Mouse (Mus musculus): ENCODE results near the gene Kmt2d. TPM values are rescaled to one million over a fixed set of nuclear protein-coding genes. Genes with fewer than 3 reads are reported as not detected.
A peak's percentile ranks its signal among the peaks of the same experiment; 100 is the strongest.

The Kmt2d gene
- total RNA-seq, 4 experiments from 2014 or later = 54.7 to 66.1 (median 59.8) TPM

GRCm38 (mm10) chr15:98887526-98887925 is 16.5 kb upstream of the Kmt2d start:
- no peak for DNase-seq (ENCODE audit: low spot score)

DNA sequence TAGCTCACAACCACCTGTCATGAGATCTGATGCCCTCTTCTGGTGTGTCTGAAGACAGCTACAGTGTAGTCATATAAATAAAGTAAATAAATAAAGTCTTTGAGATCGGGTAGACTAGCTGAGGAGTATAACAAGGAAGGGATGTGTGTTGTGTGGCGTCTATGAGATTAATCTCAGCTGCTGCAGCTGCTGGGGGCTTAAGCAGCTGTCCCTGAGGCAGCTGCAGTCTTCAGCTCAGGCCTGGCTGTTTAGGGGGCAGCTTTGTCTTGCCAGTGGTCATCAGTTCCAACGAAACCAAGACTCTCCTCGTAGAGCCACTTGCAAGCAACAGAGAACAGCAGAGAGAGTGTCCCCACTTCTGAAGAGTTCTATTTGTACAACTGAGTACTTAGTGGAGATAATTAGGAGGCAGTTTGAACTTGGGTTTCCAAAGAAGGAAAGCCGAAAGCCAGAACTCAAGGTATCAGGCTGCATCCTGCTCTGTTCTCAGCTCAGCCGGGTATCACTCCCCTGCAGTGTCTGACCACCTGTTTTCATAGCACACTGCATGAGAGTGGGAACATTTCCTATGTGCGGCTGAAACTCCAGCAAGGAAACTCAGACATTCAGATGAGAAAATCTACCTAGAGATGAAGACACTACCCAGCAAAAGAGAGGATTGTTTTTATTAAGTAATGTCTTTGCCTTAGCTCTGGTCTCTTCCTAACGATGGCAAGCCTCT is 15.8 kb upstream of the Kmt2d start:
- DNase-seq (ENCODE audit: low spot score) = no peak

DNA sequence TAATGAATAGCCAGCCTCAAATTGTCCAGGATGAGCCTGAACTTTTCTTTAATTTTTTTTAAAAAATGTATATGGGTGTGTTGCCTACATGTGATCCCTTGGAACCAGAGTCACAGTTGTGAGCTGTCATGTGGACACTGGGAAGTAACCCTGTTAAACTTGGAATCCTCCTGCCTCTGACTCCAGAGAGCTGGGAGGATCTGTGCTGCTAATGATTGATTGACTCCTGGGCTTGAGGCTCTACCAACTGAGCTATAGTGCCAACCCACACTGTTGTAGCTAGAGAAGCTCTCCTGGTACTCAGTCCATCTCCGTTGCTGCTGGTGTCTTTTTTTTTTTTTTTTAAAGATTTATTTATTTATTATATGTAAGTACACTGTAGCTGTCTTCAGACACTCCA is 13.1 kb upstream of the Kmt2d start:
- no peak for DNase-seq (ENCODE audit: low spot score)

GRCm38 (mm10) chr15:98883661-98884060 is 12.7 kb upstream of the Kmt2d start:
- no peak for DNase-seq (ENCODE audit: low spot score)

- no peak for DNase-seq (ENCODE audit: low spot score)
Observed at GRCm38 (mm10) chr15:98881656-98882008, 10.6 kb upstream of the Kmt2d start.

- peak; percentile 90 for DNase-seq (ENCODE audit: low spot score)
Observed at GRCm38 (mm10) chr15:98880978-98881655, 10.1 kb upstream of the Kmt2d start.

GRCm38 (mm10) chr15:98877331-98877730 is 6.3 kb upstream of the Kmt2d start:
- DNase-seq (ENCODE audit: low spot score) = peak; percentile 88

GRCm38 (mm10) chr15:98871916-98872888 is 1.2 kb upstream of the Kmt2d start:
- DNase-seq (ENCODE audit: low spot score) = peak; percentile 92

DNA sequence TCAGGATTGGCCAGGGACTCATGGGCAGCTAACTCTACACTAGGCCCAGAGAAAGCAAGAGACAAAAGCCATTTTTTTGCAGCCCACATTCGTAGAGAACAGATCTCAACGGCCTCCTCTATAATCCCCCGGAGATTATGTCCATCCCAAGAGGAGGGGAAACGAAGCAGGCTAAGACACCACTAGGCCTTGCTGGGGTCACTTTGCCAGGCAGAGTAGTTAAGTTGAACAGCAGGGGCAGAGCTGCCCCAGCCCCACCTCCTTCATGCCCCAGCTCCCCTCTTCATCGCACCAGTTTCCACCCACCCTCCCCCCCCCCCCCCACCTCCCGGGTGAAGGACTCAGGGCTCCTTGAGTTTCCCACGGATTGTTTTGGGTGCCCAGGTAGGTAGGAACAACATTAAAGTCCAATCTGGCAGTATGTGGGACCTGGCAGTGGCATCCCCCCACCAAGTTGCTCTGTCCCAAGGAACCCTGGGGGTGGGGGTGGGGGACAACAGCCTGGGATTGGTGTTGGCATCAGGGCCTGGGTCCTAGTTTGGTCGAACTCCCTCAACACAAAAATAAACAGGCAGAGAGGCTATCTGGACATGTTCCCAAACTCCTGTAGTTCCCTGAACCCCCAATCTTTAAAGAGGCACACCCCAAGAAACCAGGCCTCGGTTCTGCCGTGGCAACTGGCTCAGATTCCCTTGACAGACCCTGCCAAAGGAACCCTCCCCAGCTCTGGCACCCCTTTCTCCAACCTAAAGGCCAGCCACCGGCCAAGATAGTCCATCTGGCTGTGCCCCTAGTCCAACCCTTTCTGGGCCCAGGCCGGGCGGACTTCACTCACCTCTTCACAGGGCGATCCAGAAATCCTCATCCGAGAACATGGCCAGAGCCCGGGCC is 580 bp downstream of the Kmt2d start:
- no peak for DNase-seq (ENCODE audit: low spot score)

DNA sequence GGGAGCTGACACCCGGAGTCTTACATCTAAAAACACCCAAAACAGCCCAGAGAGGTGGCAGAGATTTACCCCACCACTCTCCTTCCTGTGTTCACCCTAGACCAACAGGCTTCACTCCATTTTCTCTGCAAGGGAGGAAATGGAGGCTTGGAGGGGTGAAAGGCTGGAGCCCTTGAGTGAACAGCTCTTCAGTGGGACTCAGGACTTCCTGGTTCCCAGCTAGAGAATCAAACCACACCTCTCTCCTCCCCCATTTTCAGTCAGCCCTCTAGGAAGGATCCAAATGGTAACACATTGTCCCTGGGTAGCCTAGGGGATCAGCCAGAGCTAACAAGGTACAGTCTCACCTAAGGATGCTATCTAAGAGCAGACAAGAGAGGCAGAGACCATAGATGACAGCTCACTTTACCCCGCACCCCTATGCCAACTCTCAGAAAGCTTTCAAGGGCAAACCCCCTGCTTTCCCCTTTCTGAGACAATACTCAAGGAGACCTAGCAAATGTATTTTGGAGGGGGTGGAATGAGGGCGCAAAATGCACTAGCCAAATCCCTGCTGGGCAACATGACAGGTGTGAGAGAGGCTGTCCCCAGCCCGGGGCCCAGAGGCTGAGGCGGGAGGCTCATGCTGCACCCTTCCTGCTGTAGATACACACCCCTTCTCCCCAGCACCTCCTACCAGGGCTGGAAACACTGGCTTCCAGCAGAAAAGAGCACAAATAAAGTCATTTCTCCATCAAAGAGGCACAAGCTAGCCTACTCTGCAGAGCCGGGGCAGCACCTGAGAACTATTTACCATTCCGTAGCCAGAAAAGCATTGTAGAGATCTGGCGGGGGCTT is 1.4 kb downstream of the Kmt2d start:
- DNase-seq (ENCODE audit: low spot score) = no peak

DNA sequence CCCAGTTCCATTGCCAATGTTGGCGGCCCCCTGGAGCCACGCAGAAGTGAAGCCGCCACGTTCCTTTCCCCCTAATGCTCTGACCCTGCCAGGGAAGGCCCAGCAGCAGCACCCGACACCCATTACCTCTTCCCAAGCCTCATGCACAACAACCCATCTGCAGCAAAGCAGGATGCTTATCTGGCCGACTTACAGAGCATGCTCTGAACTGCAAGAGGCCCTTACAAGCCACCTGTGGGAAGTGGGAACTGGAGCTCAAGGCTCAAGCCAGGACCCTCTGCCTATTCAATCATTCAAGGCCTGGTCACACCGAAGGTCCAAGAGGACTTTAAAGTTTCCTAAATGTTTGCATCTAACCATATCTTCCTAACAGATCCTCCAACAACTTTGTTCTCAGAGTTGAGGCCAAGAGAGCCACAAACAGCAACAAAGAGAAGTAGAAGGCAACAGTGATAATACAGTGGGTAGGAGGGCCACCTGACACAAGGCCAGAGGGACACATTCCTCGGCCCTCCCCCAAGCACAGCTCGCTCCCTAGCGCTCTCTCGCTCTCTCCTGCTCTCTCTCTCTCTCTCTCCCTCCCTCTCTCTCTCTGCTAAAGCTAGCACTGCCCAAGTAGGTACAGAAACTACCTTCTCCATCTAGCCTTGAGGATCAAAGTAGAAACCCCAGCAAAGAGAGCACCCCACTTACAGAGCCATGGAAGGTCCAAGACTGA is 2.5 kb downstream of the Kmt2d start:
- DNase-seq (ENCODE audit: low spot score) = no peak

DNA sequence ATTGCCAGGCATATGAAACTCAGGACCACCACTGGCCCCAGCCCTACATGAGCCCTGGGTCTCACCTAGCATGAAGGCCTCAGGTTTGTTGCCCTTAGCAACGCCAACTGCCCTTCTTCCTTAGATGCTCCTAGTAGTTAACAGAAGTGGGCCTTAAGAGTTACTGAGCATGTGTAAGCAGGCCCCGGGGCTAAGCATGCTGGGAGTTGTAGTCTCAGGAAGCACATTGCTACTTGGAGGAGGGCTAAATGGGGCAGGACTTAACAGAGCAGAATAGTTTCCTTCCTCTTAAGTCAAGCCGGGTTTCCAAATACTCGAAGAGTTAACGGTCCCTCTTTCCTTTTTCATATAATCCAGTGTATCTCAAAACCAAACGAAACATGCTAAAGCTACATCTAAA is 3.7 kb downstream of the Kmt2d start:
- peak; percentile 82 for DNase-seq (ENCODE audit: low spot score)

GRCm38 (mm10) chr15:98866501-98866900 is 4.5 kb downstream of the Kmt2d start:
- DNase-seq (ENCODE audit: low spot score) = no peak

DNA sequence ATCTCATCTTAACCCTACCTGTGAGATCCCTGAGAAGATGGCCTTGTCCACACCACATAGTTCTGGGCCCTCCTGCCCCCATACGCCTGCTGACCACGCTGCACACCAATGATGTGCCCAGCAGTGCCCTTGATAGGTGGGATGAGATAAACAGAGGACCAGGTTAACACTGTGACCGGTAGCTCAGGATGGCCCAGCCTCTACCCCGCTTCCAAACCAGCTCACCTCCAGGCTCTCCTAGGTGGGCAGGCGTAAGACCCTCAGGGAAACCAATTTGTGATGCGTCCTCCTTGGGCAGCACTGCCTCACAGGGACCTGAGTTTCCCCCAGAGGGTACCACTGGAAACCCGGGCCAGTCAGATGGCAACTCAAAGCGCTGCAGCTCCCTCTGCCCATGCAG is 5.2 kb downstream of the Kmt2d start:
- DNase-seq (ENCODE audit: low spot score) = no peak

DNA sequence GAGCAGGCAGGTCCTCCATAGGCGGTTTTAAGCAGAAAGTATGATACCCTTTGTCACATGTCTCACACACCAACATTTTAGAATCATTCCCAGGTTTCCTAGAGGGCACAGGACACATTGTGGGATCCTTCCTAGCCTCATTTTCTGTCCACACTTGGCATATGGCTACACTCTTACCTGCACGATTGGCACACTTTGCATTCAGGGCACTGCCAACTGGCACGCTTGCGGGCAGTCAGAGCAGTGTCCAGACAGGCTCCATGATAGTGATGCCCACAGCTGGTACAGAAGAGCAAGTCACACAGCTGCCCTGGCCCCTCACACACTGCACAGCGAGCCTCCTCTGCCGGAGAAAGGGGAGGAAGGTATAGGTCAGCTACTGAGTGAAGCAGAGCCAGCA is 6.1 kb downstream of the Kmt2d start:
- no peak for DNase-seq (ENCODE audit: low spot score)

GRCm38 (mm10) chr15:98863451-98863958 is 7.5 kb downstream of the Kmt2d start:
- DNase-seq (ENCODE audit: low spot score) = no peak

GRCm38 (mm10) chr15:98861701-98862410 is 9.1 kb downstream of the Kmt2d start:
- DNase-seq (ENCODE audit: low spot score) = no peak

GRCm38 (mm10) chr15:98860921-98861320 is 10.1 kb downstream of the Kmt2d start:
- no peak for DNase-seq (ENCODE audit: low spot score)

All from heart, adult 8-10 months (tissue).